Comparison of ENCODE assay signal across 29 mouse cellular contexts in the genomic region with DNA sequence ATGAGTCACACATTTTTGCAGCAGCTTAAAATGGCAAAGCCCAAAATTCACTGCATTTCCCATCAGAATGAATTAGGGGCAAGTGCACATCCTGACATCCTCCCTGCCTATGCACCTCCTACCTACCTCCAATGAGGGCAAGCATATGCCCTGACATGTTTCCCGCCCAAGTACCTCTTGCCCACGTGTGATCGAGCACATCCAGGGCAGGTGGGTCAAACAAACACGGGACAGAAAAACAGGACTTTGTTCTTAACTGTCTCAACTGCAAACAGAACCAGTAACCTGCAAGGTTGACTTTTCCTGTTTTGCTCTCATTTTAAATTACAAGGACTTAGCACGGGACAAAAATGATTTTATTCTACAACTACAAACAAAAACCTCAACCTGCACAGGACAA. TPM values are rescaled to one million over a fixed set of nuclear protein-coding genes. Genes with fewer than 3 reads are reported as not detected.
"Had no signal": no experiment of that assay in that cellular context is flagged by ENCODE, and none has a peak within 500 bp of the region (broad histone marks: within the 10 kb centered on the region; RNA-seq: fewer than 3 reads in every experiment).

No protein-coding gene starts in this region.

- H3K27ac ChIP-seq: forebrain, embryonic 15.5 days; heart, embryonic 10.5 days; hindbrain, embryonic 10.5 days; hindbrain, embryonic 12.5 days; hindbrain, embryonic 14.5 days; intestine, embryonic 15.5 days; layer of hippocampus, adult 2 months; left cerebral cortex, adult 2 months; limb, embryonic 13.5 days; limb, embryonic 15.5 days had no signal

- H3K9me3 ChIP-seq: forebrain, embryonic 15.5 days; heart, embryonic 10.5 days; heart, embryonic 12.5 days; hindbrain, embryonic 10.5 days; hindbrain, embryonic 12.5 days; intestine, embryonic 15.5 days; limb, embryonic 13.5 days; limb, embryonic 15.5 days had no signal

- H3K9ac ChIP-seq: forebrain, embryonic 15.5 days; forebrain, postnatal 0 days; heart, embryonic 12.5 days; hindbrain, embryonic 12.5 days; hindbrain, embryonic 14.5 days; intestine, embryonic 15.5 days; limb, embryonic 13.5 days; limb, embryonic 15.5 days had no signal

- H3K4me1 ChIP-seq: forebrain, embryonic 15.5 days; heart, embryonic 10.5 days; heart, embryonic 12.5 days; hindbrain, embryonic 10.5 days; hindbrain, embryonic 12.5 days; intestine, embryonic 15.5 days; limb, embryonic 13.5 days; limb, embryonic 15.5 days had no signal

- H3K36me3 ChIP-seq: forebrain, embryonic 15.5 days; heart, embryonic 10.5 days; heart, embryonic 12.5 days; hindbrain, embryonic 10.5 days; hindbrain, embryonic 12.5 days; intestine, embryonic 15.5 days; limb, embryonic 13.5 days; limb, embryonic 15.5 days had no signal

- H3K4me3 ChIP-seq: forebrain, embryonic 15.5 days; heart, embryonic 10.5 days; heart, embryonic 12.5 days; hindbrain, embryonic 10.5 days; hindbrain, embryonic 12.5 days; intestine, embryonic 15.5 days; layer of hippocampus, adult 2 months; left cerebral cortex, adult 2 months; limb, embryonic 13.5 days; limb, embryonic 15.5 days had no signal

- DNase-seq: forebrain, postnatal 0 days; gastrocnemius, postnatal 14 days; gastrocnemius, postnatal 36 days; heart, postnatal 10 days; heart, postnatal 4 days; kidney, adult 18-20 months; kidney, adult 8-10 months; kidney, postnatal 10 days; kidney, postnatal 25 days; kidney, postnatal 4 days; left cerebral cortex, postnatal 4 days had no signal

- H3K4me2 ChIP-seq: forebrain, embryonic 15.5 days; heart, embryonic 12.5 days; hindbrain, embryonic 12.5 days; hindbrain, embryonic 14.5 days; intestine, embryonic 15.5 days; limb, embryonic 13.5 days; limb, embryonic 15.5 days had no signal

- ATAC-seq: forebrain, embryonic 15.5 days; forebrain, postnatal 0 days; hindbrain, embryonic 16.5 days; inflammation-experienced regulatory T-cells, adult 6 months; intestine, embryonic 15.5 days; intestine, postnatal 0 days had no signal

- H3K27me3 ChIP-seq: forebrain, embryonic 15.5 days; hindbrain, embryonic 12.5 days; intestine, embryonic 15.5 days; limb, embryonic 13.5 days; limb, embryonic 15.5 days had no signal

RNA-seq across cellular contexts. Expression of a gene that starts 2.6 kb away (rescaled TPM):
- total RNA-seq: granulocyte monocyte progenitor cell, adult 5-6 weeks had no signal
- polyA plus RNA-seq: forebrain, embryonic 15.5 days; heart, embryonic 12.5 days; hindbrain, embryonic 10.5 days; inflammation-experienced regulatory T-cells, adult 6 months; kidney, embryonic 14.5 days; kidney, embryonic 16.5 days; limb, embryonic 11.5 days had no signal
